31 mouse cellular contexts compared by ENCODE assay signal in the genomic region with DNA sequence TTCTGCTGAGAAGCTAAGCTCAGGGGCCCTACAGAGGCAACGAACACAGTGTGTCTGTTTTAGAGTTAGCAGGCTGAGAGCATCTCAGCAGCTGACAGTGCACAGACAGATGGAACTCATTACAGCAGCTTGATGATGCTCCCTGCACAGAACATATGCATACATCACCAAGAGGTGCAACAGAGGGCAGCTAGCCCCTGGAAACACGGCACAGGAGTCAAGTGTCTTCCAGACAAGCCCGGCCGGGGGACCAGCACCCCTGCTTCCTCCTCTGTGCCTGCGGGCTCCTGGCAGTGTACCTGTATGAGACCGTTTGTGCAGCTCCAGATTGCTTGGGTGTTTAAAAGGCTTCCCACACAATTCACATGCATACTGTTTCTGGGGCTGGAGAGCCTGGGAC. TPM values are rescaled to one million over a fixed set of nuclear protein-coding genes. Genes with fewer than 3 reads are reported as not detected.
DNase-seq lines count a peak whose midpoint lies in the region; ATAC-seq and TF ChIP-seq lines count a peak whose summit lies in the region.
"Had no signal": no experiment of that assay in that cellular context is flagged by ENCODE, and none has a peak within 500 bp of the region (broad histone marks: within the 10 kb centered on the region; RNA-seq: fewer than 3 reads in every experiment).

No protein-coding gene starts in this region.

- ATAC-seq in stomach, embryonic 16.5 days (ENCODE audit: insufficient read depth, low FRiP score), result peak; percentile 25; the same call in 1 of the 2 replicates
- no peak for ATAC-seq in stomach, postnatal 0 days (ENCODE audit: low FRiP score, low TSS enrichment)
- ATAC-seq: forebrain, postnatal 0 days; intestine, embryonic 16.5 days; midbrain, embryonic 13.5 days had no signal

- WGBS in stomach, embryonic 16.5 days, result 76% methylated on average over 6 of the region's 6 CpGs
- 73% methylated on average over 6 of the region's 6 CpGs for WGBS in stomach, postnatal 0 days

- H3K9me3 ChIP-seq in stomach, embryonic 16.5 days (replicated peaks; ENCODE audit: control insufficient read depth, low read length), result no peaks in the 10 kb centered on the region
- no peaks in the 10 kb centered on the region for H3K9me3 ChIP-seq in stomach, postnatal 0 days (ENCODE audit: control insufficient read depth, low read length)
- H3K9me3 ChIP-seq: embryonic facial prominence, embryonic 13.5 days; forebrain, embryonic 12.5 days; G1E; hindbrain, embryonic 12.5 days; limb, embryonic 15.5 days; midbrain, embryonic 13.5 days had no signal

- H3K36me3 ChIP-seq in stomach, embryonic 16.5 days (ENCODE audit: control insufficient read depth, insufficient read depth, low read length), result peaks cover 8% of the 10 kb centered on the region
- H3K36me3 ChIP-seq in stomach, postnatal 0 days (ENCODE audit: control insufficient read depth, insufficient read depth, low read length), result peaks cover 29% of the 10 kb centered on the region

- no peak overlapping the region for H3K9ac ChIP-seq in stomach, embryonic 16.5 days (ENCODE audit: low read length)
- no peak overlapping the region for H3K9ac ChIP-seq in stomach, postnatal 0 days (ENCODE audit: low read length)
- H3K9ac ChIP-seq: forebrain, embryonic 12.5 days; forebrain, postnatal 0 days; hindbrain, embryonic 12.5 days; limb, embryonic 15.5 days; liver, embryonic 14.5 days; midbrain, embryonic 13.5 days had no signal

- TF ChIP-seq CTCF in stomach, postnatal 0 days (IDR thresholded peaks at IDR 0.05; ENCODE audit: low read depth), result no peak
- TF ChIP-seq CTCF in layer of hippocampus, adult 2 months (conservative IDR thresholded peaks at IDR 0.05), result no peak

- no peak overlapping the region for H3K4me2 ChIP-seq in stomach, embryonic 16.5 days (ENCODE audit: low read depth, low read length)
- H3K4me2 ChIP-seq in stomach, postnatal 0 days (replicated peaks; ENCODE audit: low read depth), result no peak overlapping the region
- H3K4me2 ChIP-seq: embryonic facial prominence, embryonic 13.5 days; forebrain, embryonic 12.5 days; heart, embryonic 11.5 days; hindbrain, embryonic 12.5 days; limb, embryonic 15.5 days; midbrain, embryonic 13.5 days had no signal

- H3K4me3 ChIP-seq in stomach, embryonic 16.5 days (replicated peaks; ENCODE audit: low read length), result no peak overlapping the region
- no peak overlapping the region for H3K4me3 ChIP-seq in stomach, postnatal 0 days (ENCODE audit: low read depth, low read length)
- H3K4me3 ChIP-seq in layer of hippocampus, adult 2 months, result no peak overlapping the region
- H3K4me3 ChIP-seq: embryonic facial prominence, embryonic 13.5 days; forebrain, embryonic 12.5 days; hindbrain, embryonic 12.5 days; left cerebral cortex, adult 2 months; limb, embryonic 15.5 days; midbrain, embryonic 13.5 days had no signal

- DNase-seq in embryo, embryonic 10 days (ENCODE audit: low spot score), result peak; percentile 39
- no peak for DNase-seq in embryo, embryonic 10.5 days (ENCODE audit: low spot score)
- DNase-seq in stomach, postnatal 0 days (ENCODE audit: low spot score), result no peak
- DNase-seq in layer of hippocampus, adult 2 months (ENCODE audit: low spot score in 2 of 2), result peak; percentile 47 to 58
- DNase-seq in layer of hippocampus, postnatal 36 days, result peak; percentile 27 to 66
- no peak for DNase-seq in c-Kit-positive CD71-positive TER-119-positive erythroid progenitor cells, embryonic 14.5 days (ENCODE audit: low spot score)
- DNase-seq in ovary, postnatal 14 days (ENCODE audit: low spot score), result no peak
- DNase-seq: adrenal gland, adult 8-10 months; cerebellum, adult 11 months; cerebellum, adult 9-10 months; cerebellum, postnatal 36 days; forebrain, postnatal 0 days; gastrocnemius, postnatal 14 days; heart, postnatal 36 days; kidney, adult 9 months; kidney, postnatal 10 days; lung, adult 2 months; lung, postnatal 10 days; spleen, adult 18-20 months had no signal

- no peaks in the 10 kb centered on the region for H3K27me3 ChIP-seq in stomach, embryonic 16.5 days (ENCODE audit: control insufficient read depth, insufficient read depth, low read length)
- no peaks in the 10 kb centered on the region for H3K27me3 ChIP-seq in stomach, postnatal 0 days (ENCODE audit: control insufficient read depth, insufficient read depth, low read length)
- H3K27me3 ChIP-seq: embryonic facial prominence, embryonic 13.5 days; forebrain, embryonic 12.5 days; hindbrain, embryonic 12.5 days; limb, embryonic 15.5 days; midbrain, embryonic 13.5 days had no signal

- TF ChIP-seq EP300 in stomach, postnatal 0 days (optimal IDR thresholded peaks at IDR 0.05), result no peak

- no peaks in the 10 kb centered on the region for H3K4me1 ChIP-seq in stomach, embryonic 16.5 days (ENCODE audit: control insufficient read depth, insufficient read depth, low read length)
- H3K4me1 ChIP-seq in stomach, postnatal 0 days (replicated peaks; ENCODE audit: control insufficient read depth, insufficient read depth), result no peaks in the 10 kb centered on the region
- H3K4me1 ChIP-seq: forebrain, embryonic 12.5 days; hindbrain, embryonic 12.5 days; limb, embryonic 15.5 days had no signal

- no peak overlapping the region for H3K27ac ChIP-seq in stomach, embryonic 16.5 days (ENCODE audit: low read length)
- H3K27ac ChIP-seq in stomach, postnatal 0 days (replicated peaks), result no peak overlapping the region
- peak overlapping the region; percentile 70 for H3K27ac ChIP-seq in layer of hippocampus, adult 2 months
- H3K27ac ChIP-seq: embryonic facial prominence, embryonic 13.5 days; forebrain, embryonic 12.5 days; hindbrain, embryonic 12.5 days; left cerebral cortex, adult 2 months; limb, embryonic 15.5 days; liver, embryonic 14.5 days; macrophage; midbrain, embryonic 13.5 days had no signal

RNA-seq across cellular contexts. Expression of a gene that starts 7.2 kb away (rescaled TPM):
- 10.5 and 11.4 TPM in 2 replicates for polyA plus RNA-seq in stomach, embryonic 16.5 days (2015; fragmentation: Nextera tagmentation; extraction: Ambion mirVana)
- polyA plus RNA-seq in stomach, postnatal 0 days (2015; fragmentation: Nextera tagmentation; extraction: Ambion mirVana), result 4.2 and 4.4 TPM in 2 replicates
- total RNA-seq in layer of hippocampus, adult 2 months (2021), result 10 to 100 TPM; 19.2 to 25.0 TPM
- 10 to 100 TPM; 19.0 to 20.0 TPM for total RNA-seq in layer of hippocampus, postnatal 36 days (2021)

RNA-seq across cellular contexts. Expression of a gene that starts 7.3 kb away (rescaled TPM):
- 68.1 and 78.5 TPM in 2 replicates for polyA plus RNA-seq in stomach, embryonic 16.5 days (2015; fragmentation: Nextera tagmentation; extraction: Ambion mirVana)
- polyA plus RNA-seq in stomach, postnatal 0 days (2015; fragmentation: Nextera tagmentation; extraction: Ambion mirVana), result 45.7 and 50.1 TPM in 2 replicates
- total RNA-seq in layer of hippocampus, adult 2 months (2021), result 10 to 100 TPM in 1 of 2 experiments, 1 to 10 TPM in 1; 9.9 to 11.3 TPM
- total RNA-seq in layer of hippocampus, postnatal 36 days (2021), result 10 to 100 TPM; 13.9 to 15.0 TPM

RNA-seq across cellular contexts. Expression of a gene that starts 47.0 kb away (rescaled TPM):
- polyA plus RNA-seq in stomach, embryonic 16.5 days (2015; fragmentation: Nextera tagmentation; extraction: Ambion mirVana), result 66.2 and 69.0 TPM in 2 replicates
- polyA plus RNA-seq in stomach, postnatal 0 days (2015; fragmentation: Nextera tagmentation; extraction: Ambion mirVana), result 73.7 and 77.6 TPM in 2 replicates
- total RNA-seq in layer of hippocampus, adult 2 months (2021), result 10 to 100 TPM; 30.1 to 32.8 TPM
- 10 to 100 TPM; 30.9 to 31.6 TPM for total RNA-seq in layer of hippocampus, postnatal 36 days (2021)

RNA-seq across cellular contexts. Expression of a gene that starts 53.3 kb away (rescaled TPM):
- polyA plus RNA-seq in stomach, embryonic 16.5 days (2015; fragmentation: Nextera tagmentation; extraction: Ambion mirVana), result 52.2 and 57.5 TPM in 2 replicates
- polyA plus RNA-seq in stomach, postnatal 0 days (2015; fragmentation: Nextera tagmentation; extraction: Ambion mirVana), result 23.4 and 23.8 TPM in 2 replicates
- 100 to 1,000 TPM; 421 to 427 TPM for total RNA-seq in layer of hippocampus, adult 2 months (2021)
- total RNA-seq in layer of hippocampus, postnatal 36 days (2021), result 100 to 1,000 TPM; 394 to 463 TPM
- polyA plus RNA-seq: G1E, macrophage had no signal

Comparison
In these comparisons a context has a peak if more than half of its experiments do, and no peak if none do; other contexts are left out.
1. DNase-seq: peak in embryo, embryonic 10 days (single experiment), layer of hippocampus, adult 2 months (2 of 2) and layer of hippocampus, postnatal 36 days (2 of 2); none in embryo, embryonic 10.5 days (single experiment), stomach, postnatal 0 days (single experiment), c-Kit-positive CD71-positive TER-119-positive erythroid progenitor cells, embryonic 14.5 days (single experiment) and ovary, postnatal 14 days (single experiment).